Mouse (Mus musculus): Measurements from ENCODE around the gene Arhgap27.

The Arhgap27 gene

DNA sequence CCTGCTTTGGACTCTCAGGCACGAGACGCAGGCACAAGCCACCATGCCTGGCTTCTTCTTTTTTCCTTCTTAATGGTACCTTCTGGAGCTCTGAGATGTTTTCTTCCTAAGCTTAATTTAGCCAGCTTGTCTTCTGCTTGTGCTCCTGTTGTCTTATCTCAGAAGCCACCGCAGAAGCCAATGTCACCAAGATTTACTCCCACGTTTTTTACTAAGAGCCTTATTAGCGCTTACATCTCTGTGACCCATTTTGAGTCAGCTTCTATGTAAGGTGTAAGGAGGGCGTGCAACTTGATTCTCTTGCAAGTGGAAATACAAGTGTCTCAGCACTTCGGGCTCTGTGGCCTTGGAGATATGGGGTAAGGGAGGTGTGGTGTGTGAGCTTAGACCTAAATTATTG is 18.0 kb upstream of the Arhgap27 start:
- DNase-seq (ENCODE audit: low spot score in 2 of 2) = no peak

DNA sequence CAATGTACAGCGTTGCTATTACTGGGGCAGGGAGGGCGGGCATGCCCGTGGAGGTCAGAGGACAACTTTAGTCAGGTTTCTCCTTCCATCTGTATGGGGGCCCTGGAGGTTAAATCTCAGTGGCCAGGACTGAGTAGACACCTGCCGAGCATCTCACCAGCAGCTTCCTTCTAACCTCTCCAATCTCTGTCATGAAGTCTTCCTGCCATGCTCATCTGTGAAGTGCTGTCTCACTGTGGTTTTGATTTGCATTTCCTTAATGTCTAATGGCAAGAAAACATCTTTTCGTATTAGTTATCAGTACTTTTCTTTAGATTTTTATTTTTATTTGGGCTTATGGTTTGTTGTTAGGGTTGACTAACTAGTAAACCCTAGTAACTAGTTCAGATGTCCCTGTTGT is 17.0 kb upstream of the Arhgap27 start:
- no peak for DNase-seq (ENCODE audit: low spot score in 2 of 2)

GRCm38 (mm10) chr11:103378341-103378740 is 14.8 kb upstream of the Arhgap27 start:
- no peak for DNase-seq (ENCODE audit: low spot score in 2 of 2)

DNA sequence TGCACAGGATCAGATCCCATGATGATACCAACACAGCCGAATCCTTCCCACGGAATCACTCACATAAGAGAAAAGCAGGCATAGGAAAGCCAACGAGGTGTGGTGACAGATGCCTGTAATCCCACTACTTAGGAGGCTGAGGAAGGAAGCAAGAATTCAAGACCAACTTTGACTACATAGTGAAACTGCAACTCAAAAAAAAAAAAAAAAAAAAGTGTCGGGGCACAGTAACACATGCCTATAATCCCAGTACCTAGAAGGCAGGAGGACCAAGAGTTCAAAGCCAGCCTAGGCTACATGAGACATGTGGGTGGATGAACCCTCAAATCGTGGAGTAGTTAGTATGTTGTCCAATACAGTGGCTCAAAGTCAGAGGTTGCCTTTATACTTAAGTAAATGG is 12.3 kb upstream of the Arhgap27 start:
- no peak for DNase-seq (ENCODE audit: low spot score in 2 of 2)

DNA sequence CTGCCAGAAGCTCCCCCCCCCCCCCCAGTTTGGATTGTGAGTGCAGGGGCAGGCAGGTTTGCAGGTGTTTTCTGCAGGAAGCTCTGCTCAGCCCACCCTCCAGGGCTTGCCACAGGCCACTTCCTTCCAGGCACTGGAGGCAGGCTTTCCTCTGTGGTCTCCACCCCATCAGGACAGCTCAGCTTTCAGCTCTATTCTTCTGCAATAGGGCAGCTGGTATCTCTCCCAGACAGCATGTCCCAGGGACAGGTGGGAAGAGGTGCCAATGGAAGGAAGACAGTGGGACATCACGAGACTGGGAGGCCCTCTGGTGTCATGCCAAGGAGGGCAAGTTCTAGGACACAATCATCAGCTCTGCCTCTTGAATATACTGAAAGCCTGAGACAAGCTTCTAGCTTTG is 11.8 kb upstream of the Arhgap27 start:
- DNase-seq (ENCODE audit: low spot score in 2 of 2) = no peak

DNA sequence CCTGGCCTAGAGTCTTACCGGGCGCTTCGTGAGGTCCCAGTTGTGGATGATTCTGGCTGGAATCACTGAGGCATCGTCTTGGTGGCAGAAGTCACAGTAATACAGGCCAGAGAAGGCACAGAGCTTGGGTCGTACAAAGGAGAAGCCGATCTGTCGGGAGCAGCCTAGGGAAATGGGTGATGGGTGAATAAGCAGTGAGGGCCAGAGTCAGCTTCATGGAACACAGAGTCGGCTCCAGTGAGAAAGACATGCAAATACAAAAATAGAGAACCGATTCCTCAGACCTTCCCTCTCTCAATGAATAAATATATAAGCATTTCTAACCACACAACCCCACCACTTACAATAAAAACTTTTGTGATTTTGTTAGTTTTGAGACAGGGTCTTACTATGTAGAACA is 10.4 kb upstream of the Arhgap27 start:
- no peak for DNase-seq (ENCODE audit: low spot score in 2 of 2)

- no peak for DNase-seq (ENCODE audit: low spot score in 2 of 2)
These were observed 9.1 kb upstream of the Arhgap27 start for GRCm38 (mm10) chr11:103372561-103372960.

DNA sequence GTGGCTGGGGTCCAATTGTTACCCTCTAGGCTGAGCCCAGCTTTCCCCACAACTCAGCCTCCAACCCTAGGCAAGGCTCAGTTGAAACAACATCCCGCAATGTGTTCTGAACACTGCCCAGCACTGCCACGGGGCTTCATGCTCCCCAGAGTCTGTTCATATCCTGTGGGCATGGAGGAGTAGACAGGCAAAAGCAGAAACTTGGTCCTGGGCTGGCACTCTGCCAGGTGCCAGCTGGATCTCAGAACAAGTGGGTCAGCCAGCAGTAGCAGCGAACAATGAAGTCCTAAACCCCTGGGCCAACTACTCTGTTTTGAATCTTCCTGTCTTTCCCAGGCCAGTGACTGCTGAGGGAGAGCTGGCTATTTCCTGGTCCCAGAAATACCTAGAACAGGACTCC is 8.6 kb upstream of the Arhgap27 start:
- peak in 1 of 2 experiments; percentile 42 for DNase-seq (ENCODE audit: low spot score in 2 of 2)

DNA sequence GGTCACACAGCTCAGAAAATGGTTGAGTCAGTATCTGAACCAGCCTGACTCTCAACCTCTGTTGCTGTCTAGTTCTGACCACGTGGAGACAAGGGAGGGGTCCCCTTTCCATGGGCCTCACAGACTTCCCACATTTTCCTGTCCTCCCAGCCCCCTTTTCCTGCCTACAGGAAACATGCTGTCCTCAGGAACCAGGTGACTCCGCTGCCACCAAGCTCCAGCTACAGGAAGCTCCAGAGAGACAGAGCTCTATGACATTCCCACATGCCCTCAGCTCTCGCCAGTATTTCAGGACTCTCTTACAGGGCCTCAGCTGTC is 7.7 kb upstream of the Arhgap27 start:
- no peak for DNase-seq (ENCODE audit: low spot score in 2 of 2)

DNA sequence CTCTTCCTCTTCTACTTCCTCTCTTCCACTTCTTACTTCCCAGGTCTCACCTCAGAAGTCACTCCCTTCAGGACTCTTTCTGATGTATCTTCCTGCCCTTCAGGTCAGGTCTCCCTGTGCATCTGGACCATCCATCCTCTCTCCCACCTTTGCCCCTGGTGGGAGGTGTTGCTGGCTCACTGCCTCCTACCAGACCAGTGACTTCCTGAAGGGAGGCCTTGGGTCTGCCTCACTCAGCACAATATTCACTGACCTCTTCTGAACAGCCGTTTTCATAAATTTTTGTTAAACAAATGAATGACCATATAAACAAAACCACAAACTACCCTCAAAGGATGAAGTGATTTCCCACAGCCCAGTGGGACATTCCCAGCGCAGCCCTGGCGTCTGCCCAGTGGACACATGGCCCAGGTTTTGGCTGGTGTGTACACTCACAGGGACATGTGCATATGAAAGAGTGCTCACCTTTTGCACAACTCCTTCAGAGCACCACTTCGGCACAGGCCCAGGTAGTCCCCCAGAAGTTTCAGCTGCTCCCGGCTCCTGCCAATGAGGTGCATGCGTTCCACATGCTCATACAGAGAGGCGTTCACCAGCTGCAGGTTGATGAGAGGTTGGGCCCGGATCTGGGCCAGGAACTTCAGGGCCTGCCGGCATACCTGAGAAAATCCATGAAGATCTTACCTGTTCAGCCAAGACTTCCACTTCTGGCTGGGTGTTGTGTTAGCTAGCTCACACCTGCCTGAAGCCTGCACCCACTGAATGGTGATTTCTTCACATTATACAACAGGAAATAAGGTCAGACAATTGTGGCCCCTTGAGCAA is 7.1 kb upstream of the Arhgap27 start:
- DNase-seq (ENCODE audit: low spot score in 2 of 2) = no peak

- DNase-seq (ENCODE audit: low spot score in 2 of 2) = no peak
These were observed 2.0 kb upstream of the Arhgap27 start for GRCm38 (mm10) chr11:103365530-103365929.

DNA sequence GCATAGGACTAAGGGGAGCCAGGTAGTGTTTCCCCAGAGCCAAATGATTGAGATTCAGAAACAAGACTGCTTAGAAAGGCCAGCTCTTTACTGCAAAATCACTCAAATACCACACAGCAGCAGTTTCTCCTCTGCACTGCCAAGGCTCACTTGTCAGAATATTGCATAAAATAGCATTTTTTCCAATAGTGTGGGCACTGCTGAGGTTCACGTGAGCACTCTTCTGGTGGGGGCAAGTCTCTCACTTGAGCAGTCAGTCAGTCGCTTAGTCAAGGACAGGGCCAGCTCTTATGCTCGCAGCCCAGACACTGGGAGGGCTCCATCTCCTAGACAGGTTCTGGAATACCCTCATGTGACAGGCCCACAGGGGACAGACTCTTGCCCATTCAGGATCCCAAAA is 1.5 kb upstream of the Arhgap27 start:
- DNase-seq (ENCODE audit: low spot score in 2 of 2) = no peak

- no peak for DNase-seq (ENCODE audit: low spot score in 2 of 2)
These were observed 843 bp upstream of the Arhgap27 start for GRCm38 (mm10) chr11:103364335-103364734.

- no peak for DNase-seq (ENCODE audit: low spot score in 2 of 2)
These were observed 841 bp downstream of the Arhgap27 start for GRCm38 (mm10) chr11:103362521-103363181.

DNA sequence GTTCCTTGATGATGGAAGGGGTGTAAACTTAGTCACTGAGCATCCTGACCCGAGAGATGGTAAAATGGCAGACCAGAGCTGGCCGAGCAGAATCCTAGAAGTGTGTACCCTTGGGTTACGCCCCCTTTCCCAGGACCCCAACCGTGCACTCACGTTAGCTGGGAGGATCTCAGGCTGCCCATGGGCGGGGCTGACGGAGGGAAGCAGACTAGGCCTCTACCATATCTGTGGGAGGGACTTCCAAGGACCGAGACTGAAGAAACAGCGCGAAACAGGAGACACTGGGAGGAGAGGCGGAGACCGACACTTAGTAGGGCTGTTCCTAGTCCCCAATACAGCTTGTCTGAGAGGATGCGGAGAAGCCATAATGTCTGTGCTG is 1.4 kb downstream of the Arhgap27 start:
- no peak for DNase-seq (ENCODE audit: low spot score in 2 of 2)

DNA sequence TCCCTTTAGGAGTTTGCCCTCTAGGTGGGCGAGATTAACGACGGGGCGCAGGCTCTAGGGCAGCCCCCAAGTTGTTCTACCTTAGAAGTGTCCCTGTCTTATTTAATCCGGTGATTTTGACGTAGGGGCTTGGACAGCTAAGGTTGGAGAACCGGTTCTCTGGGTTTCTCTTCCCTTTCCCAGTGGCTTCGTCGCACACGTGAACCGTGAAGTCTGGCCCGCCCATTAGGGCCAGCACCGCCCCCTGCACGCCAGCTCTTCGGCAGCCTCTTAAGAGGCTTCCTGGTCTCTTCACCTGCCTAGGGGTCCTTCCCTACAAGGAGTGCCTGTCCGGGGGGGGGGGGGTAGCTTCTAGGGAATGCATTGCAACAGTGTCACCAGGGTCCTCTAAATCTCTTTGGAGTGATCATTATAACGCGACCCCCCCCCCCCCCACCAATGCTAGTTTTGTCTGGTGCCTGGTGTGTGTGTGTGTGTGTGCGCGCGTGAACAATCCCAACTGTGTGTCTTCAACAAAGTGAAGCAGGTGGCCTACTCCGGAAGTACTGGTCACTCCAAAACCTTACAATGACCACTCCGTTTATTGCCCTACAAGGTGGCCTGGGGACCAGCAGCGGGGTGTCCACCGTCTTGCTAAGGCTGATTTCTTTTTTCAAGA is 2.0 kb downstream of the Arhgap27 start:
- no peak for DNase-seq (ENCODE audit: low spot score in 2 of 2)

- no peak for DNase-seq (ENCODE audit: low spot score in 2 of 2)
These were observed 2.8 kb downstream of the Arhgap27 start for GRCm38 (mm10) chr11:103360661-103361081.

GRCm38 (mm10) chr11:103359841-103360641 is 3.5 kb downstream of the Arhgap27 start:
- DNase-seq (ENCODE audit: low spot score in 2 of 2) = peak in 1 of 2 experiments; percentile 85

DNA sequence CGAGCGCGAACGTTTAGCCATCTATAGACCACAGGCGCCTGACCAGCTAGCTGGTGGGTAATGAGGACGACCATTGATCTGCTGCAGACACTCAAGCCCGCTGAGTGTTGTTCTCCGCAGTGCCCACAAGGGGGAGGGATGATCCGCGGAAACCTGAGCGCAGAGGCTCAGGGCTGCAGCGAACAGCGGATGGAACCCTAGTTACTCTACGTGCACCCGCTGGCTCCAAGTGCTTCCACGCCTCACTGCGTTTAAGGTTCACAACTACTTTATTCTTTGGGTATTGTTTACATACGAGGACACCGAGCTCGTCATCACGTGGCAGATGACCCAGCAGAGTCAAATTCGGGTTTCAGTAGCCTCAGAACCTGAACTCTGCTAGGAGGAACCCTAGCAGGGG is 4.4 kb downstream of the Arhgap27 start:
- DNase-seq (ENCODE audit: low spot score in 2 of 2) = peak in 1 of 2 experiments; percentile 60

DNA sequence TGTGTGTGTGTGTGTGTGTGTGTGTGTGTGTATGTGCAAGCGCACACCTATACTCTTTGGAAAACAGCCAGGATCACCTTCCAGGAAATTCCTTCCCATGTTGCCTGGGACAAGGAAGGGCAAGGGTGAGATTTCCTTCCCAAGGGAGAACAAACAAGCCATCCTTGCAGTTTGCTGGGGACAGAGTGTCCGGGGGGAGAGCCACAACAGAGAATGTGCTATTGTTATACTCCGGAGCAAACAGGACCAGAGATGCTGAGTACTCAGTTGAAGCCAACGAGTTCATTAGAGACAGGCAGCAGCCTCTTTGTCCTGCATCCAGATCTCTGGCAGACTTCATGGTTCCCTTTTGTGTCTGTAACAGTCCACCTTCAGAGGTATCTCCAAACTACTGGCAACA is 5.2 kb downstream of the Arhgap27 start:
- DNase-seq (ENCODE audit: low spot score in 2 of 2) = no peak

DNA sequence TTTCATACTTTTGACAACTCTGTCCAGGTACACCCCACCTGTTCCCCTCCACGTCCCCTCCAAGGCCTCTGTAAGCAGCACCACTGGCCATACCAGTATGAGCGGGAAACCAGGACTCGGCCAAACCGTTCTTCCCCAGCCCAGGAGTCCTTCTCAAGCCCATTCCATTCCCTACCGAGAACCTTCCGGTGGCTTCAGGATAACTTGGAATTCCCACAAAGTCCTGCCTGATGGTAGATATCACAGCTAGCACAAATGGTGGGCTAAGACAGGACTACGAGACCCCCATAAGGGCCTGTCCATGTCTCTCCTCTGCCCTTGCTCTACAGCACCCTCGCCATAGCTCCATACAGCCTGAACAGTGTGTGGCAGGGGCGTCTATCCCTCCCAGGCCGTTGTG is 5.8 kb downstream of the Arhgap27 start:
- no peak for DNase-seq (ENCODE audit: low spot score in 2 of 2)
